Mouse (Mus musculus) spleen, adult 2 months (tissue): ENCODE measurements around the gene Alpk3.

Experiments
- CTCF ChIP-seq: fragments of 200-500 bp; IDR thresholded peaks from 2 replicates; pipeline ENCODE4 v1.5.1; 2011; ENCODE audit warnings: mild to moderate bottlenecking, inconsistent platforms; ENCODE audit not compliant: insufficient read depth, insufficient read length, insufficient replicate concordance; ENCODE audit errors: extremely low read depth
- POLR2A ChIP-seq: fragments of 200-500 bp; IDR thresholded peaks from 2 replicates; pipeline ENCODE4 v1.6.1; 2011; ENCODE audit warnings: low read depth, low read length, inconsistent platforms

DNA sequence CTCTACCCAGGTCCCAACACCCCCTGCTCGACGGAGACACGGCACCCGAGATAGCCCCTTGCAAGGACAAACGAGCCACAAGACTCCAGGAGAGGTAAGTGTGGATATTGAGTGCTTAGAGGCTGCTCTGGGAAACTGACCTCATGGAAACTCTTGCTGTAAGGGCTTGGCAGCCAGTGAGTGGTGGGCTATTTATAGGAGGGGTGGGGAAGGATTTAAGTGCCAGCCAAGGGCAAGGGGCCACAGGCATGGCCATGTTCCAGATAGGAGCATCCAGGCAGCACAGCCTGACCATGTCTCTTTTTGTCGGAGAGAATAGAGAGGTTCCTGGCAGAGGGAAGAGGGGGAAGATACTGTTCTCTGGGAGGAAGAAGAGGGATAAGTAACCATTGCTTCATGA, 21.3 kb downstream of the Alpk3 start:
- no peak for TF ChIP-seq CTCF
- no peak for TF ChIP-seq POLR2A
